Mouse (Mus musculus): Measurements from ENCODE around the gene Cdkn2c.
"Not testable (repeated sequence)": the region's sequence is repeated elsewhere in the genome, so short reads cannot be mapped to it uniquely, and the experiment has no call there.

DNA sequence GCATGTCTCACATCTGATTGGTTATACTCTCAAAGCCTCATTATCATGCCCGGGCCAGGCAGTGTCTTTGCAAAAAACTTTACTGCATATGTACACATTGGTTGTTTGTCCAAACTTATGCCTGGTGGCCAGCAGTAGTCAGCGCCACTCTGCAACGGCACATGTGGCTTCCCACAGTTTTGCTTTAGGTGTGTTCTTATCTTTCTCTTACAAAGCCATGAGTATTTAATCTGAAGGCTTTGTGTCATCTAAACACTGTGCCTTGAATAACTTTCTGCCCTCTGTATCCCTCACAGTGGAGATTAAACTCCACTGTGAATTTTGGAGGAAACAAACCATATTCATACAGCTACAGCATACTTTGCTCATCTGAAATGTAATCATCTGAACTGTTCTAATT is 33.7 kb upstream of the Cdkn2c start:
- not testable (repeated sequence) for TF ChIP-seq EP300 (optimal IDR thresholded peaks at IDR 0.05); CTCF (IDR thresholded peaks at IDR 0.05; ENCODE audit: low read depth)

All from stomach, postnatal 0 days (tissue).